Mouse (Mus musculus) CH12.LX (cell line): Measurements from ENCODE around the gene Mapkbp1. TPM values are rescaled to one million over a fixed set of nuclear protein-coding genes. Genes with fewer than 3 reads are reported as not detected.
A peak's percentile ranks its signal among the peaks of the same experiment; 100 is the strongest.

ENCODE experiments used
- DNase-seq: peaks from one replicate; pipeline ENCODE4 v3.0.0-alpha.2; 2013; ENCODE audit errors: extremely low read depth
- H3K27ac ChIP-seq: 2 replicates; pipeline ENCODE4 v1.5.1; 2012; ENCODE audit warnings: low read depth, mild to moderate bottlenecking, control low read depth, moderate library complexity; ENCODE audit not compliant: insufficient read depth
- H3K27me3 ChIP-seq: replicated peaks from 2 replicates; pipeline ENCODE3; 2012; ENCODE audit warnings: inconsistent platforms
- H3K36me3 ChIP-seq, 2 experiments: replicated peaks in 1 of 2; 2 replicates each; pipeline versions ENCODE3 to v1.6.1; 2012; ENCODE audit warnings: inconsistent platforms in 1 of 2, low read length in 1 of 2, mild to moderate bottlenecking in 1 of 2, mixed read lengths in 1 of 2, moderate library complexity in 1 of 2; ENCODE audit not compliant: control insufficient read depth in 1 of 2, insufficient read depth in 1 of 2
- H3K4me1 ChIP-seq, 2 experiments: 2 replicates each; pipeline ENCODE4 v1.6.1; 2012; ENCODE audit warnings: inconsistent platforms in 1 of 2, moderate library complexity in 1 of 2; ENCODE audit not compliant: insufficient read depth in 2 of 2, control insufficient read depth in 1 of 2
- H3K4me2 ChIP-seq: 2 replicates; pipeline ENCODE4 v1.6.1; 2012; ENCODE audit warnings: low read depth, mild to moderate bottlenecking, control low read depth; ENCODE audit not compliant: poor library complexity, insufficient read depth, severe bottlenecking
- H3K4me3 ChIP-seq, 3 experiments: fragments of 150-350 bp in 1 of 3; sonication (generic) in 1 of 3; replicated peaks in 1 of 3; 2 replicates each; pipeline versions ENCODE3 to v1.5.1; 2011 to 2012; ENCODE audit warnings: low read depth in 2 of 3, low read length in 2 of 3, mild to moderate bottlenecking in 2 of 3, moderate library complexity in 2 of 3, control low read depth in 1 of 3, improper control_type of control experiment in 1 of 3, inconsistent platforms in 1 of 3, mixed read lengths in 1 of 3; ENCODE audit not compliant: poor library complexity in 1 of 3
- H3K79me2 ChIP-seq: replicated peaks from 2 replicates; pipeline ENCODE4 v1.6.1; 2012; ENCODE audit warnings: mild to moderate bottlenecking, moderate library complexity; ENCODE audit not compliant: control insufficient read depth, poor library complexity, insufficient read depth, severe bottlenecking; ENCODE audit errors: extremely low read depth
- H3K9ac ChIP-seq: 2 replicates; pipeline ENCODE4 v1.6.1; 2012; ENCODE audit warnings: low read depth, mild to moderate bottlenecking, control low read depth, moderate library complexity; ENCODE audit not compliant: insufficient read depth
- H3K9me3 ChIP-seq: replicated peaks from 2 replicates; pipeline ENCODE3; 2012; ENCODE audit warnings: low read length, inconsistent platforms, mixed read lengths
- CTCF ChIP-seq, 2 experiments: IDR thresholded peaks in 1 of 2; conservative IDR thresholded peaks in 1 of 2; 2 replicates each; pipeline ENCODE4 v1.5.1; 2011 to 2012; ENCODE audit warnings: low read depth in 2 of 2, low read length in 2 of 2, improper control_type of control experiment in 1 of 2, inconsistent platforms in 1 of 2, mild to moderate bottlenecking in 1 of 2, moderate library complexity in 1 of 2
- ELF1 ChIP-seq: IDR thresholded peaks from 2 replicates; pipeline ENCODE4 v1.6.1; 2014; ENCODE audit warnings: low read depth, mild to moderate bottlenecking, inconsistent platforms, low read length, improper control_type of control experiment
- EP300 ChIP-seq: IDR thresholded peaks from 2 replicates; pipeline ENCODE4 v1.6.1; 2011; ENCODE audit warnings: low read length, improper control_type of control experiment
- ETS1 ChIP-seq: conservative IDR thresholded peaks from 2 replicates; pipeline ENCODE4 v1.6.1; 2012; ENCODE audit warnings: low read depth, mild to moderate bottlenecking, inconsistent platforms, low read length, improper control_type of control experiment, moderate library complexity
- GABPA ChIP-seq: IDR thresholded peaks from 2 replicates; pipeline ENCODE4 v1.6.1; 2012; ENCODE audit warnings: low read depth, low read length, improper control_type of control experiment, inconsistent platforms; ENCODE audit not compliant: insufficient replicate concordance
- HCFC1 ChIP-seq: IDR thresholded peaks from 2 replicates; pipeline ENCODE4 v1.6.1; 2012; ENCODE audit warnings: low read depth, mild to moderate bottlenecking, inconsistent platforms, low read length, improper control_type of control experiment
- IRF4 ChIP-seq: IDR thresholded peaks from 2 replicates; pipeline ENCODE4 v1.6.1; 2014; ENCODE audit warnings: low read depth, mild to moderate bottlenecking, inconsistent platforms, low read length, improper control_type of control experiment
- JUN ChIP-seq: IDR thresholded peaks from 2 replicates; pipeline ENCODE4 v1.6.1; 2011; ENCODE audit warnings: low read depth, mild to moderate bottlenecking, low read length, improper control_type of control experiment, moderate library complexity; ENCODE audit not compliant: insufficient read depth
- KAT2A ChIP-seq: IDR thresholded peaks from 2 replicates; pipeline ENCODE4 v1.6.1; 2012; ENCODE audit warnings: low read length, improper control_type of control experiment, inconsistent platforms; ENCODE audit not compliant: insufficient replicate concordance
- MAZ ChIP-seq: IDR thresholded peaks from 2 replicates; pipeline ENCODE4 v1.6.1; 2012; ENCODE audit warnings: low read depth, mild to moderate bottlenecking, inconsistent platforms, low read length, improper control_type of control experiment, moderate library complexity
- MEF2A ChIP-seq: IDR thresholded peaks from 2 replicates; pipeline ENCODE4 v1.6.1; 2014; ENCODE audit warnings: low read depth, mild to moderate bottlenecking, inconsistent platforms, low read length, improper control_type of control experiment, borderline replicate concordance
- MXI1 ChIP-seq: IDR thresholded peaks from 2 replicates; pipeline ENCODE4 v1.6.1; 2011; ENCODE audit warnings: mild to moderate bottlenecking, low read depth, low read length, improper control_type of control experiment
- POLR2A ChIP-seq: IDR thresholded peaks from 2 replicates; pipeline ENCODE4 v1.6.1; 2011; ENCODE audit warnings: low read depth, mild to moderate bottlenecking, improper control_type of control experiment, low read length
- RAD21 ChIP-seq: IDR thresholded peaks from 2 replicates; pipeline ENCODE4 v1.6.1; 2011; ENCODE audit warnings: low read depth, mild to moderate bottlenecking, low read length, improper control_type of control experiment, moderate library complexity
- RCOR1 ChIP-seq: conservative IDR thresholded peaks from 2 replicates; pipeline ENCODE4 v1.6.1; 2012; ENCODE audit warnings: low read depth, mild to moderate bottlenecking, inconsistent platforms, low read length, improper control_type of control experiment
- SIN3A ChIP-seq: IDR thresholded peaks from 2 replicates; pipeline ENCODE4 v1.6.1; 2012; ENCODE audit warnings: low read length, improper control_type of control experiment, inconsistent platforms
- TBP ChIP-seq: conservative IDR thresholded peaks from 2 replicates; pipeline ENCODE4 v1.6.1; 2011; ENCODE audit warnings: low read depth, low read length, improper control_type of control experiment
- TCF12 ChIP-seq: IDR thresholded peaks from 2 replicates; pipeline ENCODE4 v1.6.1; 2014; ENCODE audit warnings: low read depth, mild to moderate bottlenecking, inconsistent platforms, low read length, improper control_type of control experiment
- USF1 ChIP-seq: IDR thresholded peaks from 2 replicates; pipeline ENCODE4 v1.6.1; 2014; ENCODE audit warnings: low read depth, mild to moderate bottlenecking, inconsistent platforms, low read length, improper control_type of control experiment
- USF2 ChIP-seq: conservative IDR thresholded peaks from 2 replicates; pipeline ENCODE4 v1.6.1; 2011; ENCODE audit warnings: low read depth, low read length, improper control_type of control experiment
- ZC3H11A ChIP-seq: IDR thresholded peaks from 2 replicates; pipeline ENCODE4 v1.6.1; 2012; ENCODE audit warnings: low read depth, mild to moderate bottlenecking, inconsistent platforms, low read length, improper control_type of control experiment
- ZMIZ1 ChIP-seq: IDR thresholded peaks from 2 replicates; pipeline ENCODE4 v1.6.1; 2012; ENCODE audit warnings: low read depth, mild to moderate bottlenecking, inconsistent platforms, low read length, improper control_type of control experiment
- ZNF384 ChIP-seq: IDR thresholded peaks from 2 replicates; pipeline ENCODE4 v1.6.1; 2012; ENCODE audit warnings: low read depth, low read length, improper control_type of control experiment, inconsistent platforms
- dilution Hi-C: fragments of 300-500 bp; cut with MboI; formaldehyde crosslinking; loops from 2 replicates; pipeline ENCODE4 v1.14.3; 2020; ENCODE audit warnings: low sequenced_read_pairs; ENCODE audit not compliant: extremely low pct_unique_long_range_greater_than_20kb, extremely low pct_ligation_motif_present
- in situ Hi-C: fragments of 300-500 bp; cut with MboI; formaldehyde crosslinking; loops from 3 replicates; pipeline ENCODE4 v1.14.3; 2019; ENCODE audit warnings: low sequenced_read_pairs, low pct_ligation_motif_present, low pct_unique_long_range_greater_than_20kb, mixed read lengths
- polyA plus RNA-seq: library from polyadenylated mRNA; unstranded; fragments of >175 nt; gene quantifications from 2 replicates; pipeline ENCODE4 v1.2.1, GENCODE M21; 2012; ENCODE audit warnings: low read depth; ENCODE audit not compliant: insufficient read length
- total RNA-seq, 2 experiments: library from RNA; depleted of rRNA; stranded (reverse); fragments of 300-350 nt in 1 of 2; fragments of >200 nt in 1 of 2; gene quantifications; 2 replicates each; pipeline ENCODE4 v1.2.3; 2012 to 2014

The Mapkbp1 gene
- total and polyA plus RNA-seq, 3 experiments = 1.9 to 7.0 (median 4.3) TPM

DNA sequence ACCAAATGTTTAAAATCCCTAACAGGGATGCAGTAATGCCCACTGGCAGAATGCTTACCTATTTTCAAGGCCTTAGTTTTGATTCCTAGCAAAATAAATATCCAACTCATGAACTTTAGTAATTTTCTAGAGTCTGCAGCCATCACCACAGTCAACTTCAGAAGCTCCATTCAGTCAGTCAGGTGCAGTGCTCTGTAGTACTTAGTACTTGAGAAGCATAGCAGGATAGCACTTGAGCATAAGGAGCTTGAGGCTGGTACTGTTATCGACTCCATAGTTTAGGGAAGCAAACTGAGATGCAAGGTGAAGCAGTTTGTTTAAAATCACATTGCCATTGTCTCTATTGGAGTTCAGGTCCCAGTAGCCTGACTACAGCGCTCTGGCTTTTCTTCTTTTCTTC, 27.2 kb downstream of the Mapkbp1 start:
- Histone ChIP-seq H3K36me3 (peaks cover 0 to 30% of the 10 kb centered on the region in 2 experiments), H3K27me3 (no peaks in the 10 kb centered on the region), H3K79me2 (no peaks in the 10 kb centered on the region), H3K9me3 (no peaks in the 10 kb centered on the region), H3K4me3 (no peak overlapping the region), H3K27ac (no peak overlapping the region), H3K9ac (no peak overlapping the region), H3K4me1 (peaks cover 17 to 35% of the 10 kb centered on the region in 2 experiments), H3K4me2 (no peak overlapping the region)
- dilution Hi-C loops (no loop called here), in situ Hi-C loops (no loop called here)
- TF ChIP-seq ZNF384 = no peak
- TF ChIP-seq RAD21 = no peak
- TF ChIP-seq ZC3H11A = no peak
- no peak for TF ChIP-seq POLR2A
- TF ChIP-seq KAT2A = no peak
- TF ChIP-seq GABPA = no peak
- TF ChIP-seq USF1 = no peak
- no peak for TF ChIP-seq RCOR1
- TF ChIP-seq USF2 = no peak
- no peak for TF ChIP-seq ELF1
- no peak for TF ChIP-seq TCF12
- no peak for DNase-seq

DNA sequence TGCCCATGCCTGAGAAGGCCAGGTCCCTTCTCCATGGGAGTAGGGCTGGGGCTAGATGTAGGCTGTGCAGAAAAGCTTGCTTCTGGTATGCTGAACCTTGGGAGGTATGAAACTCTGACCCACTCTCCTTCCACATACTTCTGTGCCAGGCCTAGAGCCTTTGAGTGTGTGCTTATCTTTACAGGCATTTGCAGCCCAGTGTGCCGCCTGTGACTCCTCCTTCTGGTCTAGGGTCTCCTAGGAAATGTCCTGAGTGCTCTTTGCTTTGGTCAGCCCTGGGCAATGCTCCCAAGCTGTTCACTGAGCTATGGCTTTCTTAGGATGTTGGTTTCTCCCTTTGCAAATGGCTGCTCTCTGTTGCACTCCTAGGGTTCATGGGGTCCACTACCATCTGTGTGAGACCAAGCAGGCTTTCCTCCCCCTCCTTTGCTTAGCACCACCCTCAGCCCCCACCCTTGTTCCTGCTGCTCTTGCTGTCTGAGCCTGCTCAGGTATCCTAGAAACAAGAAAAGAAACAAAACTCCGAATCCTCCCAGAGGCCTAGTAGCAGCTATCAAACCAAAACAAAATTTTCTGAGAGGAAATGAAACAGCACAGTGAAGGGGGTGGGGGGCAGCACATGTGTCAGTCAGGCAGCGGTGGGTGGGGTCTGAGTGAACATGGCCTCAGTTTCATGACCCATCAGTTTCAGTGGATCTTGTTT, 28.5 kb downstream of the Mapkbp1 start:
- in situ Hi-C loops (no loop called here), dilution Hi-C loops (no loop called here)
- Histone ChIP-seq H3K36me3 (peaks cover 0 to 31% of the 10 kb centered on the region in 2 experiments), H3K79me2 (no peaks in the 10 kb centered on the region), H3K9me3 (no peaks in the 10 kb centered on the region), H3K4me2 (no peak overlapping the region), H3K4me3 (no peak overlapping the region), H3K9ac (no peak overlapping the region), H3K27me3 (no peaks in the 10 kb centered on the region), H3K4me1 (peaks cover 10 to 22% of the 10 kb centered on the region in 2 experiments; a peak in 3 of 4 replicates), H3K27ac (no peak overlapping the region)
- TF ChIP-seq ELF1 (no peak), TBP (no peak), RCOR1 (no peak), CTCF (conservative IDR thresholded peaks at IDR 0.05 in 1 of 2, IDR thresholded peaks at IDR 0.05 in 1 of 2; ENCODE audit: low read depth in 2 of 2, low read length in 2 of 2) (no peak), ZMIZ1 (no peak), HCFC1 (no peak), GABPA (no peak), SIN3A (no peak), RAD21 (no peak), MAZ (no peak), ETS1 (no peak), MEF2A (no peak), MXI1 (no peak), IRF4 (no peak), JUN (no peak), EP300 (no peak), ZNF384 (no peak), USF1 (no peak)
- DNase-seq = peak; percentile 23
